Mouse (Mus musculus) G1E (cell line): ENCODE data around the gene Sapcd1. TPM values are rescaled to one million over a fixed set of nuclear protein-coding genes. Genes with fewer than 3 reads are reported as not detected.

Source experiments
- ATAC-seq: 2 replicates; pipeline ENCODE4 v1.8.0; 2016; ENCODE audit warnings: mild to moderate bottlenecking; ENCODE audit not compliant: insufficient number of reproducible peaks, poor library complexity, low FRiP score, severe bottlenecking; ENCODE audit errors: extremely low read depth
- DNase-seq: peaks from one replicate; pipeline ENCODE4 v3.0.0; 2012; ENCODE audit warnings: low spot score
- H3K27me3 ChIP-seq: 2 replicates; pipeline ENCODE4 v1.6.1; 2012; ENCODE audit warnings: mild to moderate bottlenecking, low read length, inconsistent platforms; ENCODE audit not compliant: insufficient read depth
- H3K36me3 ChIP-seq: replicated peaks from 2 replicates; pipeline ENCODE3; 2012; ENCODE audit warnings: mild to moderate bottlenecking, inconsistent platforms
- H3K4me1 ChIP-seq: 2 replicates; pipeline ENCODE4 v1.6.1; 2012; ENCODE audit warnings: low read depth, low read length, inconsistent platforms, mixed read lengths; ENCODE audit not compliant: insufficient read depth
- H3K4me3 ChIP-seq: 2 replicates; pipeline ENCODE4 v1.5.1; 2012; ENCODE audit warnings: low read depth, mild to moderate bottlenecking, inconsistent platforms, low read length, moderate library complexity, mixed read lengths
- H3K9me3 ChIP-seq: replicated peaks from 2 replicates; pipeline ENCODE4 v1.6.1; 2012; ENCODE audit warnings: inconsistent platforms
- CTCF ChIP-seq: IDR thresholded peaks from 2 replicates; pipeline ENCODE4 v1.5.1; 2012; ENCODE audit warnings: low read depth, low read length, inconsistent platforms, mixed read lengths
- GATA1 ChIP-seq: IDR thresholded peaks from 2 replicates; pipeline ENCODE4 v1.6.1; 2012; ENCODE audit warnings: borderline replicate concordance, low read length, inconsistent platforms, mixed read lengths
- GATA2 ChIP-seq: IDR thresholded peaks from 2 replicates; pipeline ENCODE4 v1.6.1; 2012; ENCODE audit warnings: low read depth, low read length, inconsistent platforms, borderline replicate concordance
- POLR2AphosphoS5 ChIP-seq: IDR thresholded peaks from 2 replicates; pipeline ENCODE4 v1.6.1; 2012; ENCODE audit warnings: low read depth, low read length, inconsistent platforms; ENCODE audit not compliant: insufficient replicate concordance
- TAL1 ChIP-seq: conservative IDR thresholded peaks from 2 replicates; pipeline ENCODE4 v1.6.1; 2012; ENCODE audit warnings: low read depth, low read length, inconsistent platforms, mixed read lengths
- polyA plus RNA-seq: library from polyadenylated mRNA; stranded (reverse); fragments of >175 nt; gene quantifications from 2 replicates; pipeline ENCODE4 v1.2.3, GENCODE M21; 2012
- total RNA-seq, 2 experiments: library from RNA; stranded (forward) in 1 of 2; stranded (reverse) in 1 of 2; fragments of 200-1000 nt in 1 of 2; fragments of >200 nt in 1 of 2; fragmentation: Nextera tagmentation in 1 of 2; gene quantifications; 2 replicates each; pipeline ENCODE4 v1.2.3; 2014 to 2017

Gene Sapcd1
- total and polyA plus RNA-seq, 3 experiments = 35.3 to 156 (median 90.0) TPM

GRCm38 (mm10) chr17:35068213-35068914, 40.5 kb upstream of the Sapcd1 start:
- peaks cover 4% of the 10 kb centered on the region for H3K36me3 ChIP-seq
- H3K4me3 ChIP-seq = no peak overlapping the region
- ATAC-seq = no peak
- H3K27me3 ChIP-seq = peaks cover 57% of the 10 kb centered on the region
- TF ChIP-seq TAL1 (no peak), POLR2AphosphoS5 (no peak), GATA2 (no peak), GATA1 (no peak), CTCF (no peak)
- no peak for DNase-seq
- no peaks in the 10 kb centered on the region for H3K9me3 ChIP-seq
- peaks cover 36% of the 10 kb centered on the region for H3K4me1 ChIP-seq

- peaks cover 24% of the 10 kb centered on the region for H3K36me3 ChIP-seq
- peaks cover 52% of the 10 kb centered on the region for H3K27me3 ChIP-seq
- peaks cover 43% of the 10 kb centered on the region for H3K4me1 ChIP-seq
- H3K4me3 ChIP-seq = peak within 1 kb of the TSS; percentile 49; the same call in 1 of the 2 replicates
- ATAC-seq (no peak), DNase-seq (no peak)
- TF ChIP-seq CTCF (no peak), GATA1 (no peak), TAL1 (no peak), POLR2AphosphoS5 (no peak), GATA2 (no peak)
- H3K9me3 ChIP-seq = no peaks in the 10 kb centered on the region
Observed at GRCm38 (mm10) chr17:35066084-35066483, 38.3 kb upstream of the Sapcd1 start, which contains the start of gene Mpig6b. TSS of gene Mpig6b (minus strand) at chr17:35066184.

GRCm38 (mm10) chr17:35064951-35065947, 37.4 kb upstream of the Sapcd1 start, which contains the start of gene Ly6g6c:
TSS of gene Ly6g6c (plus strand) at chr17:35065388.
- no peaks in the 10 kb centered on the region for H3K9me3 ChIP-seq
- peak within 1 kb of the TSS; percentile 49; the same call in 1 of the 2 replicates for H3K4me3 ChIP-seq
- no peak for DNase-seq
- no peak for ATAC-seq
- TF ChIP-seq GATA2 (no peak), TAL1 (no peak), POLR2AphosphoS5 (no peak), GATA1 (no peak)
- peaks cover 44% of the 10 kb centered on the region for H3K4me1 ChIP-seq
- peaks cover 33% of the 10 kb centered on the region for H3K36me3 ChIP-seq
- H3K27me3 ChIP-seq = peaks cover 52% of the 10 kb centered on the region

GRCm38 (mm10) chr17:35064378-35064877, 36.6 kb upstream of the Sapcd1 start:
- Histone ChIP-seq H3K27me3 (peaks cover 47% of the 10 kb centered on the region), H3K36me3 (peaks cover 36% of the 10 kb centered on the region), H3K4me1 (peaks cover 51% of the 10 kb centered on the region)

GRCm38 (mm10) chr17:35063466-35063865, 35.6 kb upstream of the Sapcd1 start:
- peaks cover 37% of the 10 kb centered on the region for H3K27me3 ChIP-seq
- no peak for DNase-seq
- H3K36me3 ChIP-seq = peaks cover 41% of the 10 kb centered on the region
- ATAC-seq = no peak
- H3K4me1 ChIP-seq = peaks cover 57% of the 10 kb centered on the region
- H3K4me3 ChIP-seq = no peak overlapping the region
- no peak for TF ChIP-seq TAL1
- no peak for TF ChIP-seq POLR2AphosphoS5
- no peak for TF ChIP-seq CTCF
- H3K9me3 ChIP-seq = no peaks in the 10 kb centered on the region

More at GRCm38 (mm10) chr17:35064378-35064877, 36.6 kb upstream of the Sapcd1 start:
- ATAC-seq (no peak), DNase-seq (no peak)
- no peak overlapping the region; the same call in 1 of the 2 replicates for H3K4me3 ChIP-seq
- TF ChIP-seq GATA2 = no peak
- TF ChIP-seq CTCF = no peak
- no peak for TF ChIP-seq POLR2AphosphoS5
- TF ChIP-seq GATA1 = no peak
- no peak for TF ChIP-seq TAL1
- H3K9me3 ChIP-seq = no peaks in the 10 kb centered on the region

GRCm38 (mm10) chr17:35061299-35061698, 33.5 kb upstream of the Sapcd1 start:
- peaks cover 18% of the 10 kb centered on the region for H3K27me3 ChIP-seq
- H3K36me3 ChIP-seq = peaks cover 62% of the 10 kb centered on the region
- DNase-seq (no peak), ATAC-seq (no peak)
- TF ChIP-seq CTCF (no peak), POLR2AphosphoS5 (no peak)
- H3K4me1 ChIP-seq = peaks cover 68% of the 10 kb centered on the region
- no peaks in the 10 kb centered on the region for H3K9me3 ChIP-seq
- no peak overlapping the region for H3K4me3 ChIP-seq
